ENCODE assay signal across 9 mouse cellular contexts in the genomic region with DNA sequence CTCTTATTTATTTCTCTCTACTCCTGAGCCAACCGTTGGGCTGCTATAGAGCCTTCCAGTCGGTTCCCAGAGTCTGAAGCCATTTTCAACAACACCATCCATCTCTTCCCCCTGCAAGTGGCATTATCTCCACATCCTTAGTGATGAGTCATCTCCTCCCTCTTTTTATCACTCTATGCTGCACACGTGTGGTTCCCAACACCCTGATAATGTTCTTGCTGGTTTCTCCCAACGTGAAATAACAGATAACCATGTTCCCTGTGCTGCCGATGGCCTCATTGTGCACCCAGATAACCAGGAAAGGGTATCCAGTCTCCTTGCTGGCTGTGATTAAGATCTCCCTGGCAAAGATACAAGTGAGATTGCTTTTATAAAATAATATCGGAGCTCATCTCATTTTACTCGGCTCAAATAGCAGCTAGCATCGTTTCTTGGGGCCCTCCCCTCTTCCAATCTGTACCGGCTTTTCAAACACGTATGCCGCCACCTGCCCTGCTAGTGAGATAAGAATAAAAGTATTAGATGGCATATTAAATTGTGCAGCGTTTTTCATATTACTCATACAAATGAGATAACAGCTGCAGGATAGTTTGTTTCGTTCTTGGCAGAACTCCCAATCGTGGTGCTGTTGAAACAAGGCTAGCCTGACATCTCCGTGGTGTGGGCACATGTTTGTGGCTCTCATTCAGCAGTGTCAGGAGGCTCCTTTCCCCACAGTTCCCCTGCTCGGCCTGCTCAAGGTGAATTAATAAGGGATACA.
DNase-seq lines count a peak whose midpoint lies in the region; ATAC-seq and TF ChIP-seq lines count a peak whose summit lies in the region.
"Had no signal": no experiment of that assay in that cellular context is flagged by ENCODE, and none has a peak within 500 bp of the region (broad histone marks: within the 10 kb centered on the region; RNA-seq: fewer than 3 reads in every experiment).

No protein-coding gene starts in this region.

- TF ChIP-seq POLR2A in cerebellum, adult 2 months (IDR thresholded peaks at IDR 0.05; ENCODE audit: borderline replicate concordance, insufficient read depth, low read length) = no peak

- no peak overlapping the region for H3K27ac ChIP-seq in forebrain, postnatal 0 days (ENCODE audit: low read depth, low read length)
- H3K27ac ChIP-seq in liver, embryonic 16.5 days (ENCODE audit: low read length) = no peak overlapping the region
- H3K27ac ChIP-seq in cerebellum, adult 2 months (ENCODE audit: insufficient read depth, low read length) = no peak overlapping the region
- H3K27ac ChIP-seq: limb, embryonic 13.5 days had no signal

- peak; percentile 4 to 17 for DNase-seq in left cerebral cortex, adult 8-10 months (ENCODE audit: low spot score in 2 of 2)
- no peak for DNase-seq in left cerebral cortex, postnatal 10 days (ENCODE audit: extremely low spot score in 1 of 2, low spot score in 2 of 2)
- DNase-seq in adrenal gland, adult 8-10 months = peak; percentile 27
- peak; percentile 39 for DNase-seq in forebrain, postnatal 0 days
- DNase-seq in retina, postnatal 1 day = no peak
- no peak for DNase-seq in cerebellum, adult 2 months
- DNase-seq: cerebellum, adult 8-10 months had no signal

- no peak for TF ChIP-seq CTCF in forebrain, postnatal 0 days (IDR thresholded peaks at IDR 0.05; ENCODE audit: low read depth)
- no peak for TF ChIP-seq CTCF in cerebellum, adult 2 months (IDR thresholded peaks at IDR 0.05; ENCODE audit: borderline replicate concordance, insufficient read depth, low read depth, low read length)

- intact Hi-C loops in left cerebral cortex, postnatal 10 days (cut with DNase I) = no loop called here

- no peak overlapping the region for H3K4me3 ChIP-seq in forebrain, postnatal 0 days (ENCODE audit: low read depth, low read length)
- H3K4me3 ChIP-seq in liver, embryonic 16.5 days (ENCODE audit: low read depth, low read length) = no peak overlapping the region
- no peak overlapping the region for H3K4me3 ChIP-seq in cerebellum, adult 2 months (replicated peaks; ENCODE audit: insufficient read depth, low read depth, low read length)
- H3K4me3 ChIP-seq: limb, embryonic 13.5 days had no signal

- 48% methylated on average over 16 of the region's 16 CpGs for WGBS in forebrain, postnatal 0 days
- WGBS in liver, embryonic 16.5 days (ENCODE audit: insufficient replicate concordance) = 46% methylated on average over 16 of the region's 16 CpGs
- 49% methylated on average over 16 of the region's 16 CpGs for WGBS in cerebellum, adult 2 months

- no peaks in the 10 kb centered on the region for H3K36me3 ChIP-seq in forebrain, postnatal 0 days (ENCODE audit: insufficient read depth)
- no peaks in the 10 kb centered on the region for H3K36me3 ChIP-seq in liver, embryonic 16.5 days (ENCODE audit: control insufficient read depth, insufficient read depth)
- H3K36me3 ChIP-seq: limb, embryonic 13.5 days had no signal

- H3K4me2 ChIP-seq in forebrain, postnatal 0 days (ENCODE audit: low read depth) = no peak overlapping the region
- H3K4me2 ChIP-seq in liver, embryonic 16.5 days (ENCODE audit: low read depth, low read length) = no peak overlapping the region
- H3K4me2 ChIP-seq: limb, embryonic 13.5 days had no signal

- ATAC-seq in forebrain, postnatal 0 days = peak; percentile 29; the same call in 1 of the 2 replicates
- peak; percentile 82 for ATAC-seq in liver, embryonic 16.5 days (ENCODE audit: low read depth)

- no peaks in the 10 kb centered on the region for H3K27me3 ChIP-seq in forebrain, postnatal 0 days (ENCODE audit: insufficient read depth, low read length)
- no peaks in the 10 kb centered on the region for H3K27me3 ChIP-seq in liver, embryonic 16.5 days (ENCODE audit: control insufficient read depth, insufficient read depth, low read depth, low read length)
- H3K27me3 ChIP-seq in cerebellum, adult 2 months (ENCODE audit: control insufficient read depth, insufficient read depth, low read length) = no peaks in the 10 kb centered on the region
- H3K27me3 ChIP-seq: limb, embryonic 13.5 days had no signal

- no peaks in the 10 kb centered on the region for H3K9me3 ChIP-seq in forebrain, postnatal 0 days (ENCODE audit: low read length)
- no peaks in the 10 kb centered on the region for H3K9me3 ChIP-seq in liver, embryonic 16.5 days (replicated peaks; ENCODE audit: control insufficient read depth, low read length)
- H3K9me3 ChIP-seq: limb, embryonic 13.5 days had no signal

- H3K4me1 ChIP-seq in forebrain, postnatal 0 days (ENCODE audit: insufficient read depth) = no peaks in the 10 kb centered on the region
- H3K4me1 ChIP-seq in liver, embryonic 16.5 days (ENCODE audit: control insufficient read depth, low read depth, low read length) = no peaks in the 10 kb centered on the region
- no peaks in the 10 kb centered on the region for H3K4me1 ChIP-seq in cerebellum, adult 2 months (ENCODE audit: control insufficient read depth, insufficient read depth, low read length)

- no peak overlapping the region for H3K9ac ChIP-seq in forebrain, postnatal 0 days
- H3K9ac ChIP-seq in liver, embryonic 16.5 days (ENCODE audit: low read depth, low read length) = no peak overlapping the region
- H3K9ac ChIP-seq: limb, embryonic 13.5 days had no signal

Comparison
In these comparisons a context has a peak if more than half of its experiments do, and no peak if none do; other contexts are left out.
1. DNase-seq: peak in left cerebral cortex, adult 8-10 months (2 of 2), adrenal gland, adult 8-10 months (single experiment) and forebrain, postnatal 0 days (single experiment); none in left cerebral cortex, postnatal 10 days (0 of 2), retina, postnatal 1 day (single experiment) and cerebellum, adult 2 months (0 of 2).